Mouse (Mus musculus) MEL (cell line): ENCODE measurements at regions not wholly inside any gene's neighbourhood (a gene's known extent, or its start where the extent isn't known, plus 50 kb on each side); places are given as distances from the start of the nearest gene placed in this dataset.

Experiments used
- DNase-seq: peaks from one replicate; pipeline ENCODE4 v3.0.0; 2011; ENCODE audit warnings: low read depth, low spot score
- H3K27ac ChIP-seq: 2 replicates; pipeline ENCODE4 v1.5.1; 2012; ENCODE audit warnings: low read depth, mild to moderate bottlenecking, control low read depth, low read length, moderate library complexity; ENCODE audit not compliant: control insufficient read depth
- H3K27me3 ChIP-seq, 2 experiments: fragments of 150-350 bp in 1 of 2; sonication (generic) in 1 of 2; 2 replicates each; pipeline ENCODE4 v1.6.1; 2012; ENCODE audit warnings: low read length in 2 of 2, mild to moderate bottlenecking in 2 of 2, improper control_type of control experiment in 1 of 2, moderate library complexity in 1 of 2; ENCODE audit not compliant: insufficient read depth in 2 of 2, control insufficient read depth in 1 of 2
- H3K36me3 ChIP-seq, 2 experiments: 2 replicates each; pipeline ENCODE4 v1.6.1; 2012 to 2014; ENCODE audit warnings: low read length in 2 of 2, improper control_type of control experiment in 1 of 2, inconsistent platforms in 1 of 2, mild to moderate bottlenecking in 1 of 2; ENCODE audit not compliant: insufficient read depth in 2 of 2, control insufficient read depth in 1 of 2
- H3K4me1 ChIP-seq, 2 experiments: fragments of 150-350 bp in 1 of 2; sonication (generic) in 1 of 2; 2 replicates each; pipeline ENCODE4 v1.6.1; 2012; ENCODE audit warnings: low read length in 2 of 2, improper control_type of control experiment in 1 of 2, mild to moderate bottlenecking in 1 of 2; ENCODE audit not compliant: insufficient read depth in 2 of 2, control insufficient read depth in 1 of 2
- H3K4me3 ChIP-seq, 2 experiments: fragments of 150-350 bp in 1 of 2; sonication (generic) in 1 of 2; 2 replicates each; pipeline ENCODE4 v1.5.1; 2012; ENCODE audit warnings: low read depth in 2 of 2, low read length in 2 of 2, mild to moderate bottlenecking in 2 of 2, moderate library complexity in 2 of 2, control low read depth in 1 of 2, improper control_type of control experiment in 1 of 2; ENCODE audit not compliant: control insufficient read depth in 1 of 2, insufficient read depth in 1 of 2
- H3K79me2 ChIP-seq: 2 replicates; pipeline ENCODE4 v1.6.1; 2012; ENCODE audit warnings: mild to moderate bottlenecking, low read length, moderate library complexity; ENCODE audit not compliant: control insufficient read depth, poor library complexity, insufficient read depth
- H3K9ac ChIP-seq: 2 replicates; pipeline ENCODE4 v1.6.1; 2012; ENCODE audit warnings: low read depth, mild to moderate bottlenecking, control low read depth, low read length, moderate library complexity; ENCODE audit not compliant: control insufficient read depth, poor library complexity, severe bottlenecking
- H3K9me3 ChIP-seq: fragments of 150-350 bp; sonication (generic); replicated peaks from 2 replicates; pipeline ENCODE4 v1.6.1; 2012; ENCODE audit warnings: mild to moderate bottlenecking, low read length, improper control_type of control experiment, moderate library complexity; ENCODE audit not compliant: insufficient read depth
- BHLHE40 ChIP-seq: IDR thresholded peaks from 2 replicates; pipeline ENCODE4 v1.6.1; 2012; ENCODE audit warnings: low read depth, mild to moderate bottlenecking, inconsistent platforms, low read length, improper control_type of control experiment, borderline replicate concordance
- CHD1 ChIP-seq: IDR thresholded peaks from 2 replicates; pipeline ENCODE4 v1.6.1; 2012; ENCODE audit warnings: low read depth, mild to moderate bottlenecking, inconsistent platforms, low read length, improper control_type of control experiment
- CHD2 ChIP-seq: IDR thresholded peaks from 2 replicates; pipeline ENCODE4 v1.6.1; 2011; ENCODE audit warnings: low read length, improper control_type of control experiment
- CTCF ChIP-seq, 3 experiments: IDR thresholded peaks in 2 of 3; conservative IDR thresholded peaks in 1 of 3; 2 replicates each; pipeline ENCODE4 v1.5.1; 2011 to 2012; ENCODE audit warnings: low read length in 3 of 3, low read depth in 2 of 3, mild to moderate bottlenecking in 2 of 3, improper control_type of control experiment in 1 of 3, inconsistent platforms in 1 of 3, mixed read lengths in 1 of 3, moderate library complexity in 1 of 3; ENCODE audit not compliant: control insufficient read depth in 1 of 3, insufficient read depth in 1 of 3, poor library complexity in 1 of 3, severe bottlenecking in 1 of 3
- EP300 ChIP-seq, 2 experiments: IDR thresholded peaks; 2 replicates each; pipeline ENCODE4 v1.6.1; 2011; ENCODE audit warnings: improper control_type of control experiment in 2 of 2, low read length in 2 of 2, low read depth in 1 of 2, mild to moderate bottlenecking in 1 of 2
- MAFK ChIP-seq: IDR thresholded peaks from 2 replicates; pipeline ENCODE4 v1.6.1; 2011; ENCODE audit warnings: low read depth, mild to moderate bottlenecking, low read length, improper control_type of control experiment, borderline replicate concordance
- MAX ChIP-seq: IDR thresholded peaks from 2 replicates; pipeline ENCODE4 v1.6.1; 2011; ENCODE audit warnings: low read length, improper control_type of control experiment
- MAZ ChIP-seq: IDR thresholded peaks from 2 replicates; pipeline ENCODE4 v1.6.1; 2012; ENCODE audit warnings: low read depth, mild to moderate bottlenecking, inconsistent platforms, low read length, improper control_type of control experiment
- NELFE ChIP-seq: IDR thresholded peaks from 2 replicates; pipeline ENCODE4 v1.6.1; 2011; ENCODE audit warnings: low read depth, low read length, improper control_type of control experiment
- SIN3A ChIP-seq: IDR thresholded peaks from 2 replicates; pipeline ENCODE4 v1.6.1; 2012; ENCODE audit warnings: low read length, improper control_type of control experiment, inconsistent platforms
- SMC3 ChIP-seq: IDR thresholded peaks from 2 replicates; pipeline ENCODE4 v1.6.1; 2011; ENCODE audit warnings: low read depth, low read length, improper control_type of control experiment
- USF1 ChIP-seq: IDR thresholded peaks from 2 replicates; pipeline ENCODE4 v1.6.1; 2014; ENCODE audit warnings: low read depth, mild to moderate bottlenecking, inconsistent platforms, low read length, improper control_type of control experiment, moderate library complexity
- ZKSCAN1 ChIP-seq: IDR thresholded peaks from 2 replicates; pipeline ENCODE4 v1.6.1; 2012; ENCODE audit warnings: low read depth, mild to moderate bottlenecking, inconsistent platforms, low read length, improper control_type of control experiment, moderate library complexity
- ZNF384 ChIP-seq: IDR thresholded peaks from 2 replicates; pipeline ENCODE4 v1.6.1; 2012; ENCODE audit warnings: low read depth, mild to moderate bottlenecking, inconsistent platforms, low read length, improper control_type of control experiment

GRCm38 (mm10) chr13:111995716-111996115 lies 186.9 kb upstream of the Map3k1 start:
- Histone ChIP-seq H3K36me3 (no peaks in the 10 kb centered on the region), H3K9ac (no peak overlapping the region), H3K27me3 (no peaks in the 10 kb centered on the region; a peak in 1 of 4 replicates), H3K9me3 (no peaks in the 10 kb centered on the region), H3K4me3 (no peak overlapping the region), H3K27ac (no peak overlapping the region), H3K4me1 (no peaks in the 10 kb centered on the region), H3K79me2 (no peaks in the 10 kb centered on the region)
- DNase-seq: no peak
- no peak for TF ChIP-seq SIN3A
- TF ChIP-seq MAFK: peak; percentile 61

DNA sequence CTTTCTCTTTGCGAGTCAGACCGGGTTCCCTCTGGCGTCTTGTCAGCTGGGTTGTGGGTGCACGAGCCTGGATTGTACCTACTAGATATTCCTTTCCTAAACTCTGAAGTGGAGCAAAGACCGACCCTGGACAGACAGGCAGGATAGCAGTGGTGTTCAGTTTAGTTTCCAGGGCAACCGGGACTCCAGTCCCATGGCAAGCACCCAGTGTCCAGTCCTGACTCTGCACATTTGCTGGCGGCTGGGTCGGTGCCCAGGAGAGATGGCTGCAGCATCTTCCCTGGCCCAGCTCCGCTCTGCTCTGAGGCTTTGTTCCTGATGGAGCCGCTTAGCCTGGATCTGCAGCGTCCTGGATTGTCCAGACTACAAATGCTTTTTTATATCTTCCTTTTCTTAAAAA lies 188.1 kb upstream of the Map3k1 start:
- no peaks in the 10 kb centered on the region for H3K4me1 ChIP-seq
- TF ChIP-seq USF1: no peak
- TF ChIP-seq ZKSCAN1: no peak
- no peak for TF ChIP-seq ZNF384
- TF ChIP-seq SMC3: no peak
- no peak for TF ChIP-seq MAZ
- TF ChIP-seq CTCF (IDR thresholded peaks at IDR 0.05 in 2 of 3, conservative IDR thresholded peaks at IDR 0.05 in 1 of 3; ENCODE audit: control insufficient read depth in 1 of 3, insufficient read depth in 1 of 3, low read depth in 2 of 3, low read length in 3 of 3, poor library complexity in 1 of 3, severe bottlenecking in 1 of 3): no peak
- no peak for TF ChIP-seq SIN3A
- TF ChIP-seq MAX: no peak
- no peak for TF ChIP-seq NELFE
- no peak for TF ChIP-seq CHD2
- no peaks in the 10 kb centered on the region for H3K27me3 ChIP-seq
- no peaks in the 10 kb centered on the region for H3K79me2 ChIP-seq
- no peak for DNase-seq
- H3K36me3 ChIP-seq: no peaks in the 10 kb centered on the region
- no peak overlapping the region for H3K27ac ChIP-seq
- H3K9me3 ChIP-seq: no peaks in the 10 kb centered on the region
- H3K4me3 ChIP-seq: no peak overlapping the region
- no peak overlapping the region for H3K9ac ChIP-seq

DNA sequence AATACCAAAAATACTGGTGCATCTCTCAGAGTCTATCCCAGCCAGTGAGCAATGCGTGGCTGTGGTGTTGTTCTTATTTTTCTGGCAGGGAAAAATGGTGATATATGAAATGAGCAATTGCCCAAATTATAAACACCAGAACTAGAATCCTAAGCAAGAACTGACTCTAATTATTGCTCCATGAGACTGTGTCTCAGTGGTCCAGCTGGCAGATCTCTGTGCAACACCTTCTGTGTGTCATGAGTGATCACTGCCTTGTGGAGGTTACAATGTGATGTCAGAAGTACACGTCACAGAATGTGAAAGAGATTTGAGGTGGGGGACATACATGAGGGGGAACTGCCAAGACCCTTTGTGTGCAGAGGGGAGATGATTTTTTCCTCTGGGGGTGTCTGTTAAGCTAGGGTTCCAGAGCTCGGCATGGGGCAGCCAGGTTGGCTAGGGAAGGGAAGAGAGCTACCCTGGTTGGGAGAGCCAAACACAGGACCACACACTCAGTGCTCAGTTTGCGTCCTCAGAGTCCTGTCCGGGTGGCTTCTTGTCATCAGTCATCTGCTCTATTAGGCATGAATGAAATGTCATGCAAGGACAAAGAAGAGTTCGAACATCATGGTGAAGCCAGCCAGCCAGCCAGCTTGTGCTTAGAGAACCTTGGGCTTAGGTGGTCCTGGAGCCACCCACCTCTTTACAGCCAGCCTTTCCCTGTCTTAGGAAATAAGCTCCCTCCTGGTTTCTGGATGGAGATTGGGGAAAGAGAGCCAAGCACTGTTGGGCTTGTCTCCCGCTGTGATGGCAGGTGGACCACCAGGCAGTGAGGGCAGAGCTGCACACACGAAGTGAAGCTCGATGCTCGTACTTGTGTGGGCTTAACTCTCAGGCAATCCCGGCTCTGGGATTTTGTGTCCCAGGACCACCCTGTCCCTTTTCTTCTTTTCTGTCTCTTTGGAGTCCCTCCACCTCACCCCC lies 189.5 kb upstream of the Map3k1 start:
- H3K36me3 ChIP-seq: no peaks in the 10 kb centered on the region
- no peaks in the 10 kb centered on the region for H3K79me2 ChIP-seq
- no peaks in the 10 kb centered on the region; a peak in 1 of 4 replicates for H3K4me1 ChIP-seq
- no peak overlapping the region for H3K4me3 ChIP-seq
- no peak overlapping the region for H3K27ac ChIP-seq
- TF ChIP-seq CHD2 (no peak), EP300 (IDR thresholded peaks at IDR 0.05; ENCODE audit: low read depth in 1 of 2, low read length in 2 of 2) (no peak), CHD1 (no peak), BHLHE40 (no peak), MAZ (no peak), SMC3 (no peak), ZNF384 (no peak)
- no peaks in the 10 kb centered on the region for H3K9me3 ChIP-seq
- no peaks in the 10 kb centered on the region for H3K27me3 ChIP-seq
- DNase-seq: no peak
- no peak overlapping the region for H3K9ac ChIP-seq
